14 mouse cellular contexts compared by ENCODE assay signal in genomic region chr3:50848528-50848927, GRCm38 (mm10).
"Had no signal": no experiment of that assay in that cellular context is flagged by ENCODE, and none has a peak within 500 bp of the region (broad histone marks: within the 10 kb centered on the region; RNA-seq: fewer than 3 reads in every experiment).

No protein-coding gene starts in this region.

- ATAC-seq: intestine, embryonic 16.5 days; midbrain, embryonic 16.5 days had no signal

- H3K9me3 ChIP-seq: limb, embryonic 12.5 days; midbrain, embryonic 12.5 days; neural tube, embryonic 15.5 days had no signal

- H3K27ac ChIP-seq: layer of hippocampus, adult 2 months; limb, embryonic 12.5 days; liver, embryonic 14.5 days; midbrain, embryonic 12.5 days; neural tube, embryonic 15.5 days had no signal

- H3K9ac ChIP-seq: limb, embryonic 12.5 days; liver, embryonic 14.5 days; midbrain, embryonic 12.5 days; neural tube, embryonic 15.5 days had no signal

- H3K4me2 ChIP-seq: limb, embryonic 12.5 days; midbrain, embryonic 12.5 days; neural tube, embryonic 15.5 days had no signal

- H3K4me3 ChIP-seq: layer of hippocampus, adult 2 months; limb, embryonic 12.5 days; midbrain, embryonic 12.5 days; neural tube, embryonic 15.5 days had no signal

- DNase-seq: kidney, adult 8-10 months; kidney, postnatal 25 days; layer of hippocampus, postnatal 36 days; lung, adult 2 months; right cerebral cortex, adult 18-20 months; right cerebral cortex, postnatal 25 days; thymus, postnatal 36 days had no signal

- H3K27me3 ChIP-seq: limb, embryonic 12.5 days; midbrain, embryonic 12.5 days; neural tube, embryonic 15.5 days had no signal

- H3K36me3 ChIP-seq: limb, embryonic 12.5 days; midbrain, embryonic 12.5 days; neural tube, embryonic 15.5 days had no signal
